Mouse (Mus musculus) splenic B cell, adult 2 months (primary cell): ENCODE results near the gene Tbc1d10b.
"Not testable (repeated sequence)": the region's sequence is repeated elsewhere in the genome, so short reads cannot be mapped to it uniquely, and the experiment has no call there.

Experiments
- DNase-seq: peaks from one replicate; pipeline ENCODE4 v3.0.0-alpha.2; 2011; ENCODE audit warnings: low read depth, low spot score
- H3K27me3 ChIP-seq: 2 replicates; pipeline ENCODE4 v1.6.1; 2012; ENCODE audit warnings: mild to moderate bottlenecking, low read length, moderate library complexity, mixed read lengths; ENCODE audit not compliant: control insufficient read depth, poor library complexity, insufficient read depth, severe bottlenecking
- H3K36me3 ChIP-seq: 2 replicates; pipeline ENCODE4 v1.6.1; 2012; ENCODE audit warnings: mild to moderate bottlenecking, low read length, moderate library complexity, mixed read lengths; ENCODE audit not compliant: control insufficient read depth, poor library complexity, insufficient read depth, severe bottlenecking

Gene Tbc1d10b

GRCm38 (mm10) chr7:127195544-127196295 lies 12.5 kb downstream of the Tbc1d10b start, which contains the start of gene Cd2bp2:
Gene Cd2bp2 (minus strand): TSS chr7:127196050.
- peak; percentile 97 for DNase-seq

GRCm38 (mm10) chr7:127194633-127195029 lies 13.6 kb downstream of the Tbc1d10b start:
- Histone ChIP-seq H3K36me3 (peaks cover 16% of the 10 kb centered on the region), H3K27me3 (no peaks in the 10 kb centered on the region)
- DNase-seq = no peak

More at GRCm38 (mm10) chr7:127195544-127196295, 12.5 kb downstream of the Tbc1d10b start, which contains the start of gene Cd2bp2:
- peaks cover 18% of the 10 kb centered on the region for H3K36me3 ChIP-seq
- no peaks in the 10 kb centered on the region for H3K27me3 ChIP-seq

- no peak for DNase-seq
- H3K36me3 ChIP-seq = peaks cover 16% of the 10 kb centered on the region
- H3K27me3 ChIP-seq = no peaks in the 10 kb centered on the region
Observed at GRCm38 (mm10) chr7:127194011-127194632, 14.1 kb downstream of the Tbc1d10b start.

DNA sequence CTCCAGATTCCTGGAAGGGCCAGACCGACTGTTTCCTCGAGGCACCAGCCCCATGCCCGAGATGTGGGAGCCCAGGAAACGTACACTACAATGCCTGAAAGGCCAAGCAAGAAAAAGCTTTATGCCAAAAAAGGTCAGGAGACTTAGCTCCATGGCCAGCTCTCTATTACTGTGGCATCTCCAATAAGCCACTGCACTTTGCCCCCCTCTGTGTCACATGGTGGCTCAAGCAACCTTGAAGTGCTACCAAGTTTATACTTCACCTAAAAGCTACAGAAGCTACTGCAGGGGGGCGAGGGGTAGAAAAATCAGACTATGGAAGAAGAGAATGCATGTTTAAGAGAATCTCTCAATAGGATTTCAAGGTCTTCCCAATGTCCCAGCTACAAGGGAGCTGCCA lies 15.3 kb downstream of the Tbc1d10b start:
- no peak for DNase-seq
- Histone ChIP-seq H3K27me3 (no peaks in the 10 kb centered on the region), H3K36me3 (peaks cover 14% of the 10 kb centered on the region)

DNA sequence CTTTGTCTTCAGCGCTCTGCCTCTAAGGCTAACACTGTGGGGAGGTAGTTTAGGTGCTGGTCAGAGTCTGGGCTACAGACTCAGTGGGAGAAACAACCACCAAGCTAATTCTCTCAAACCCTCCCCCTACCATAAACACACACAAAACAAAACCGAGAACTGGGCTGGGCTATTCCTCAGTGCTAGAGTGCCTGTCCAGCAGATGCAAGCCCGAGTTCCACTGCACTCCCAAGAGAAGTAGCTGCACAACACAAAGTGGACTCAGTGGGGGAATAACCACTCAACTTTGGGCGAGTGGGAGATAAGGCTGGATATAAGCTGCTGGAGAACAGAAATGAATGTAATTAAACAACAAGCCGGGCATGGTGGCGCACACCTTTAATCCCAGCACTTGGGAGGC lies 17.6 kb downstream of the Tbc1d10b start:
- Histone ChIP-seq H3K27me3 (no peaks in the 10 kb centered on the region), H3K36me3 (peaks cover 12% of the 10 kb centered on the region)
- DNase-seq = no peak

- no peaks in the 10 kb centered on the region for H3K27me3 ChIP-seq
- H3K36me3 ChIP-seq = peaks cover 12% of the 10 kb centered on the region
- peak; percentile 23 for DNase-seq
Observed at GRCm38 (mm10) chr7:127188305-127189276, 19.7 kb downstream of the Tbc1d10b start.

DNA sequence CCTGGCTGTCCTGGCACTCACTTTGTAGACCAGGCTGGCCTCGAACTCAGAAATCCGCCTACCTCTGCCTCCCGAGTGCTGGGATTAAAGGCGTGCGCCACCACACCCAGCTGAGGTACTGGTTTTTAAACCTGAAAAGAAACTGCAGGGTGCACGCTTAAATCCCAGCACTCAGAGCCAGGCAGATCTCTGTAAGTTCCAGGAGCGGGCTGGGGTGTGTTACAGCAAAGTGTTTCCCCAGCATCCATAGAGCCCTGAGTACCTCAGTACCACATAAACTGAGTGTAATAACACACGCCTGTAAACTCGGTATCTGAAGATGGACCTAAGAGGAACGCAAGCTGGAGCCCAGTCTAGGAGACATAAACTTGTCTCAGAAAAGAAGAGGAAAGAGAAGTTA lies 20.9 kb downstream of the Tbc1d10b start:
- H3K27me3 ChIP-seq = no peaks in the 10 kb centered on the region
- no peak for DNase-seq
- 0 out of 2 replicates have a peak, but pooled peaks cover 4% of the 10 kb centered on the region for H3K36me3 ChIP-seq

DNA sequence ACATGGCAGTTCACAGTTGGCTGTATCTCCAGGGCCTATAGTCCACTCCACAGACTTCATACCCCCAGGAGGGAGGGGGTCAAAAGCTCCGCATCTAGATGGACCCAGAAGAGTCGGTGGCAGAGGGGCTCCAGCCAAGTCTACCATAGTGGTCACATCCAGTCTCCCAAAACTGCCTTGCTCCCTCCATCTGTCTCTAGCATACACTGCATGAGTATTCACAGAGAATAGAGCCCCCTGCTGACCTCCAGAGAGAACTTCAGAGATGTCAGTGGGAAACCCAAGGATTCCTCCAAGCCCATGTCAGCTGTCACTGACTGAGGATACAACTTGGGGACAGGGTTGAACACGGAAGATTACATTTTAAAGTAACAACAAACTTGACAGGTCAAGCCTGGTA lies 22.7 kb downstream of the Tbc1d10b start:
- DNase-seq = peak; percentile 50
- H3K36me3 ChIP-seq = no peaks in the 10 kb centered on the region
- no peaks in the 10 kb centered on the region for H3K27me3 ChIP-seq

- H3K36me3 ChIP-seq = no peaks in the 10 kb centered on the region
- H3K27me3 ChIP-seq = no peaks in the 10 kb centered on the region
- no peak for DNase-seq
Observed at GRCm38 (mm10) chr7:127184720-127185119, 23.5 kb downstream of the Tbc1d10b start.

- peak; percentile 52 for DNase-seq
- Histone ChIP-seq H3K36me3 (no peaks in the 10 kb centered on the region), H3K27me3 (no peaks in the 10 kb centered on the region)
Observed at GRCm38 (mm10) chr7:127183828-127184227, 24.4 kb downstream of the Tbc1d10b start.

GRCm38 (mm10) chr7:127183345-127183744 lies 24.9 kb downstream of the Tbc1d10b start:
- H3K27me3 ChIP-seq = no peaks in the 10 kb centered on the region
- H3K36me3 ChIP-seq = no peaks in the 10 kb centered on the region
- no peak for DNase-seq

- H3K36me3 ChIP-seq, H3K27me3 ChIP-seq: not testable (repeated sequence)
- DNase-seq = peak; percentile 53
Observed at GRCm38 (mm10) chr7:127181724-127182123, 26.5 kb downstream of the Tbc1d10b start.

GRCm38 (mm10) chr7:127180783-127181182 lies 27.5 kb downstream of the Tbc1d10b start:
- peak; percentile 45 for DNase-seq
- Histone ChIP-seq H3K27me3 (no peaks in the 10 kb centered on the region), H3K36me3 (no peaks in the 10 kb centered on the region)

GRCm38 (mm10) chr7:127176937-127177336 lies 31.3 kb downstream of the Tbc1d10b start:
- Histone ChIP-seq H3K27me3 (no peaks in the 10 kb centered on the region), H3K36me3 (no peaks in the 10 kb centered on the region)
- no peak for DNase-seq
